13 mouse cellular contexts compared by ENCODE assay signal in genomic region chr7:66138878-66139277, GRCm38 (mm10).
"Had no signal": no experiment of that assay in that cellular context is flagged by ENCODE, and none has a peak within 500 bp of the region (broad histone marks: within the 10 kb centered on the region; RNA-seq: fewer than 3 reads in every experiment).

No protein-coding gene starts in this region.

- H3K4me2 ChIP-seq: midbrain, embryonic 11.5 days; midbrain, embryonic 13.5 days; midbrain, embryonic 15.5 days; neural tube, embryonic 12.5 days; stomach, embryonic 15.5 days had no signal

- H3K27ac ChIP-seq: macrophage; midbrain, embryonic 13.5 days; midbrain, embryonic 15.5 days; neural tube, embryonic 12.5 days; stomach, embryonic 15.5 days; stomach, postnatal 0 days had no signal

- H3K9me3 ChIP-seq: megakaryocyte, embryonic 14.5 days; midbrain, embryonic 13.5 days; midbrain, embryonic 15.5 days; neural tube, embryonic 12.5 days; stomach, embryonic 15.5 days had no signal

- H3K4me3 ChIP-seq: megakaryocyte, embryonic 14.5 days; midbrain, embryonic 13.5 days; midbrain, embryonic 15.5 days; neural tube, embryonic 12.5 days; stomach, embryonic 15.5 days had no signal

- DNase-seq: lung, postnatal 36 days; thymus, adult 2 months; thymus, postnatal 25 days; thymus, postnatal 4 days had no signal

- H3K27me3 ChIP-seq: megakaryocyte, embryonic 14.5 days; midbrain, embryonic 13.5 days; midbrain, embryonic 15.5 days; neural tube, embryonic 12.5 days; stomach, embryonic 15.5 days had no signal

- H3K36me3 ChIP-seq: midbrain, embryonic 13.5 days; midbrain, embryonic 15.5 days; stomach, embryonic 15.5 days had no signal

- H3K9ac ChIP-seq: midbrain, embryonic 13.5 days; midbrain, embryonic 15.5 days; neural tube, embryonic 12.5 days; stomach, embryonic 15.5 days had no signal

- ATAC-seq: lung, postnatal 0 days; midbrain, embryonic 13.5 days; midbrain, embryonic 15.5 days had no signal
